In the genomic region with DNA sequence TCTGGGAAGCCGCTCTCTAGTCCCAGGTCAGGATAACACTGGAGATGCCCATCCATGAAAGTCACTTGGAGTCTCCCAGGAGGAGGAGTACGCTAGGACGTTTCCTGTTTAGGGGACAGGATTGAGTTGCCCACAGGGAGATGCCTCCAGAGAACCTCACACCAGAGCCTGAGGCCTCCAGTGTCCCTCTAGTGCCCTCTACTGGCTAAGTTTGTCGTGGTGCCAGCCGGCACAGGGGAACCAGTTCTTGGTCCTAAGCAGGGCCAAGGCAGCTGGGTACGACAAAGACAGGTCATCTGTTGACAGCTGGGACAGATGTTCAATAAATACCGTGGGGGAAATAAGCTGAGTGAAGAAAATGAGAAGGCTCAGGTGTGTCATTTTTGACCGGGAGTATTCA, we compare ENCODE assay signal across 9 mouse cellular contexts.
DNase-seq lines count a peak whose midpoint lies in the region; ATAC-seq lines count a peak whose summit lies in the region.
"Had no signal": no experiment of that assay in that cellular context is flagged by ENCODE, and none has a peak within 500 bp of the region (broad histone marks: within the 10 kb centered on the region; RNA-seq: fewer than 3 reads in every experiment).

No protein-coding gene starts in this region.

- H3K27ac ChIP-seq in hindbrain, embryonic 14.5 days = no peak overlapping the region
- H3K27ac ChIP-seq: midbrain, embryonic 12.5 days had no signal

- WGBS in hindbrain, embryonic 14.5 days = 33% methylated on average over 8 of the region's 8 CpGs

- no peaks in the 10 kb centered on the region for H3K36me3 ChIP-seq in hindbrain, embryonic 14.5 days (replicated peaks; ENCODE audit: control insufficient read depth, insufficient read depth)
- H3K36me3 ChIP-seq: midbrain, embryonic 12.5 days had no signal

- peak; percentile 60 for DNase-seq in ZHBTc4 (ENCODE audit: low read depth, low spot score)
- peak; percentile 80 for DNase-seq in cerebellum, adult 8-10 months
- peak; percentile 26 to 68 for DNase-seq in frontal cortex, postnatal 14 days (ENCODE audit: low spot score in 2 of 2)
- peak; percentile 77 for DNase-seq in hindbrain, embryonic 14.5 days (ENCODE audit: low spot score)
- DNase-seq in layer of hippocampus, postnatal 14 days (ENCODE audit: low spot score in 2 of 2) = peak; percentile 53 to 73
- peak; percentile 81 for DNase-seq in lung, postnatal 25 days (ENCODE audit: low spot score)
- peak; percentile 85 for DNase-seq in skeletal muscle tissue, adult 2 months (ENCODE audit: low read depth, low spot score)
- peak; percentile 52 to 75 for DNase-seq in urinary bladder, postnatal 4 days (ENCODE audit: low spot score in 2 of 2)

- H3K4me1 ChIP-seq in hindbrain, embryonic 14.5 days (replicated peaks; ENCODE audit: control insufficient read depth, insufficient read depth, low read length) = no peaks in the 10 kb centered on the region

- no peak overlapping the region for H3K9ac ChIP-seq in hindbrain, embryonic 14.5 days
- H3K9ac ChIP-seq: midbrain, embryonic 12.5 days had no signal

- H3K27me3 ChIP-seq in hindbrain, embryonic 14.5 days (ENCODE audit: control insufficient read depth, insufficient read depth, low read length) = no peaks in the 10 kb centered on the region

- ATAC-seq in hindbrain, embryonic 14.5 days (ENCODE audit: low FRiP score) = no peak

- no peak overlapping the region for H3K4me3 ChIP-seq in hindbrain, embryonic 14.5 days (replicated peaks; ENCODE audit: low read length)
- H3K4me3 ChIP-seq: midbrain, embryonic 12.5 days had no signal

- H3K4me2 ChIP-seq in hindbrain, embryonic 14.5 days (replicated peaks) = no peak overlapping the region
- H3K4me2 ChIP-seq: midbrain, embryonic 12.5 days had no signal

- H3K9me3 ChIP-seq in hindbrain, embryonic 14.5 days (ENCODE audit: control insufficient read depth, low read length) = 0 out of 2 replicates have a peak, but pooled peaks cover 5% of the 10 kb centered on the region
